In genomic region chr14:111418531-111418930, GRCm38 (mm10) we compare ENCODE assay signal across 19 mouse cellular contexts.
DNase-seq lines count a peak whose midpoint lies in the region; ATAC-seq lines count a peak whose summit lies in the region.
"Had no signal": no experiment of that assay in that cellular context is flagged by ENCODE, and none has a peak within 500 bp of the region (broad histone marks: within the 10 kb centered on the region; RNA-seq: fewer than 3 reads in every experiment).

No protein-coding gene starts in this region.

- WGBS in hindbrain, embryonic 16.5 days, result 56% methylated on average over 3 of the region's 3 CpGs
- WGBS in hindbrain, embryonic 10.5 days, result 73% methylated on average over 3 of the region's 3 CpGs
- 61% methylated on average over 3 of the region's 3 CpGs for WGBS in midbrain, embryonic 15.5 days
- 85% methylated on average over 3 of the region's 3 CpGs for WGBS in kidney, embryonic 16.5 days

- H3K4me1 ChIP-seq in hindbrain, embryonic 16.5 days (ENCODE audit: control insufficient read depth, insufficient read depth, low read depth, low read length), result no peaks in the 10 kb centered on the region
- H3K4me1 ChIP-seq in hindbrain, embryonic 10.5 days (replicated peaks), result 0 out of 2 replicates have a peak, but pooled peaks cover 4% of the 10 kb centered on the region
- H3K4me1 ChIP-seq in midbrain, embryonic 15.5 days, result no peaks in the 10 kb centered on the region
- no peaks in the 10 kb centered on the region for H3K4me1 ChIP-seq in kidney, embryonic 16.5 days (ENCODE audit: insufficient read depth, low read length)
- H3K4me1 ChIP-seq: embryonic facial prominence, embryonic 12.5 days; heart, embryonic 13.5 days; intestine, embryonic 15.5 days had no signal

- ATAC-seq in hindbrain, embryonic 16.5 days, result peak; percentile 65; the same call in 1 of the 2 replicates
- ATAC-seq in midbrain, embryonic 15.5 days (replicated peaks), result peak; percentile 92
- no peak for ATAC-seq in kidney, embryonic 16.5 days (ENCODE audit: low FRiP score, low TSS enrichment)
- ATAC-seq: intestine, embryonic 15.5 days had no signal

- H3K27me3 ChIP-seq in hindbrain, embryonic 16.5 days (replicated peaks; ENCODE audit: control insufficient read depth, insufficient read depth, low read length), result no peaks in the 10 kb centered on the region
- no peaks in the 10 kb centered on the region for H3K27me3 ChIP-seq in hindbrain, embryonic 10.5 days (ENCODE audit: insufficient read depth, poor library complexity, severe bottlenecking)
- H3K27me3 ChIP-seq in midbrain, embryonic 15.5 days (replicated peaks), result no peaks in the 10 kb centered on the region
- no peaks in the 10 kb centered on the region for H3K27me3 ChIP-seq in kidney, embryonic 16.5 days (ENCODE audit: insufficient read depth, low read length)
- H3K27me3 ChIP-seq: embryonic facial prominence, embryonic 12.5 days; forebrain, embryonic 12.5 days; heart, embryonic 13.5 days; intestine, embryonic 15.5 days had no signal

- no peaks in the 10 kb centered on the region for H3K36me3 ChIP-seq in hindbrain, embryonic 16.5 days (ENCODE audit: control insufficient read depth, insufficient read depth, low read length)
- no peaks in the 10 kb centered on the region for H3K36me3 ChIP-seq in hindbrain, embryonic 10.5 days
- no peaks in the 10 kb centered on the region for H3K36me3 ChIP-seq in midbrain, embryonic 15.5 days (replicated peaks)
- no peaks in the 10 kb centered on the region for H3K36me3 ChIP-seq in kidney, embryonic 16.5 days (ENCODE audit: insufficient read depth, low read length)
- H3K36me3 ChIP-seq: embryonic facial prominence, embryonic 12.5 days; forebrain, embryonic 12.5 days; heart, embryonic 13.5 days; intestine, embryonic 15.5 days had no signal

- H3K27ac ChIP-seq in hindbrain, embryonic 16.5 days (ENCODE audit: low read depth, low read length), result no peak overlapping the region
- no peak overlapping the region for H3K27ac ChIP-seq in hindbrain, embryonic 10.5 days
- no peak overlapping the region for H3K27ac ChIP-seq in midbrain, embryonic 15.5 days
- H3K27ac ChIP-seq in kidney, embryonic 16.5 days (ENCODE audit: low read length), result no peak overlapping the region
- H3K27ac ChIP-seq: embryonic facial prominence, embryonic 12.5 days; forebrain, embryonic 12.5 days; heart, embryonic 13.5 days; intestine, embryonic 15.5 days had no signal

- H3K4me3 ChIP-seq in hindbrain, embryonic 16.5 days (ENCODE audit: low read length), result no peak overlapping the region
- no peak overlapping the region for H3K4me3 ChIP-seq in hindbrain, embryonic 10.5 days
- no peak overlapping the region for H3K4me3 ChIP-seq in midbrain, embryonic 15.5 days
- H3K4me3 ChIP-seq in kidney, embryonic 16.5 days (ENCODE audit: low read length), result no peak overlapping the region
- H3K4me3 ChIP-seq: embryonic facial prominence, embryonic 12.5 days; forebrain, embryonic 12.5 days; heart, embryonic 13.5 days; intestine, embryonic 15.5 days had no signal

- no peak for DNase-seq in hindbrain, embryonic 10.5 days (ENCODE audit: low spot score)
- peak; percentile 3 for DNase-seq in right cerebral cortex, postnatal 25 days
- no peak for DNase-seq in right cerebral cortex, postnatal 4 days
- no peak for DNase-seq in kidney, adult 8-10 months
- DNase-seq: adrenal gland, adult 8-10 months; adrenal gland, postnatal 36 days; cerebellum, adult 11-12 months; cerebellum, adult 9-10 months; cerebellum, postnatal 25 days; gastrocnemius, postnatal 36 days; heart, adult 11 months; heart, postnatal 4 days had no signal

- H3K4me2 ChIP-seq in hindbrain, embryonic 16.5 days (ENCODE audit: low read length), result no peak overlapping the region
- no peak overlapping the region for H3K4me2 ChIP-seq in midbrain, embryonic 15.5 days
- no peak overlapping the region for H3K4me2 ChIP-seq in kidney, embryonic 16.5 days (replicated peaks; ENCODE audit: low read depth, low read length)
- H3K4me2 ChIP-seq: embryonic facial prominence, embryonic 12.5 days; forebrain, embryonic 12.5 days; heart, embryonic 13.5 days; intestine, embryonic 15.5 days had no signal

- no peaks in the 10 kb centered on the region for H3K9me3 ChIP-seq in hindbrain, embryonic 16.5 days (ENCODE audit: control insufficient read depth, low read length)
- no peaks in the 10 kb centered on the region for H3K9me3 ChIP-seq in hindbrain, embryonic 10.5 days
- no peaks in the 10 kb centered on the region for H3K9me3 ChIP-seq in midbrain, embryonic 15.5 days
- no peaks in the 10 kb centered on the region for H3K9me3 ChIP-seq in kidney, embryonic 16.5 days (ENCODE audit: low read length)
- H3K9me3 ChIP-seq: embryonic facial prominence, embryonic 12.5 days; forebrain, embryonic 12.5 days; heart, embryonic 13.5 days; intestine, embryonic 15.5 days had no signal

- no peak overlapping the region for H3K9ac ChIP-seq in hindbrain, embryonic 16.5 days (ENCODE audit: low read depth, low read length)
- H3K9ac ChIP-seq in midbrain, embryonic 15.5 days, result no peak overlapping the region
- no peak overlapping the region for H3K9ac ChIP-seq in kidney, embryonic 16.5 days (replicated peaks; ENCODE audit: low read length)
- H3K9ac ChIP-seq: embryonic facial prominence, embryonic 12.5 days; forebrain, embryonic 12.5 days; heart, embryonic 13.5 days; intestine, embryonic 15.5 days had no signal
